Mouse (Mus musculus): ENCODE measurements around the gene Foxk1. TPM values are rescaled to one million over a fixed set of nuclear protein-coding genes. Genes with fewer than 3 reads are reported as not detected.

The Foxk1 gene
- polyA plus RNA-seq, 1 experiment from 2014 or later, result 6.7 TPM

DNA sequence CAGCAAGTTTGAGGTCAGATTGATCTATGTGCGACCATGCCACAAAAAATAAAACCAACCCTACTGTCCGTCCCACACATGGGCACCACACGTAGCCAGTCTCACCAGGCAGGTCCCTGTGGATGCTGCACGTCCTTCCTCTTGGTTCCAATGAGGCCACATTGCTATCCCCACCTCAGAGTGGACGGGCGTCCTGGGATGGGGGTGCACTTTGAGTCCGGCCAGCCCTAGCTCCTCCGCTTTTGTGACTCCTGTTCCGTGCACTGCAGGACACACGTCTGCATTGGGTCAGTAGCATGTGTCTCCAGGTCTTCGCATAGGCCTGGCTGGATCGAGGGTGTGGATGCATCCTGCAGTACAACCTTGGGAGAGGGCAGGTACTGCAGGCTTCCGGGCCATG is 67.1 kb downstream of the Foxk1 start:
- ATAC-seq, result no peak
- WGBS, result 92% methylated on average over 13 of the region's 13 CpGs

GRCm38 (mm10) chr5:142469796-142470195 is 68.5 kb downstream of the Foxk1 start:
- H3K9ac ChIP-seq (ENCODE audit: low read depth, low read length), result no peak overlapping the region
- H3K27ac ChIP-seq (ENCODE audit: low read length), result no peak overlapping the region
- H3K9me3 ChIP-seq (replicated peaks; ENCODE audit: control insufficient read depth, low read length, poor library complexity, severe bottlenecking), result no peaks in the 10 kb centered on the region
- peaks cover 16% of the 10 kb centered on the region for H3K36me3 ChIP-seq (ENCODE audit: control insufficient read depth, insufficient read depth, low read length)
- H3K4me1 ChIP-seq (ENCODE audit: control insufficient read depth, insufficient read depth, low read length), result peaks cover 1% of the 10 kb centered on the region
- no peak overlapping the region for H3K4me3 ChIP-seq (ENCODE audit: low read depth, low read length)
- no peak for ATAC-seq
- WGBS, result 90% methylated on average over 11 of the region's 11 CpGs
- H3K27me3 ChIP-seq (ENCODE audit: control insufficient read depth, insufficient read depth, low read depth, low read length), result no peaks in the 10 kb centered on the region
- H3K4me2 ChIP-seq (ENCODE audit: low read length), result no peak overlapping the region

More for the DNA sequence above, 67.1 kb downstream of the Foxk1 start:
- H3K9me3 ChIP-seq (replicated peaks; ENCODE audit: control insufficient read depth, low read length, poor library complexity, severe bottlenecking), result no peaks in the 10 kb centered on the region
- peaks cover 9% of the 10 kb centered on the region for H3K4me1 ChIP-seq (ENCODE audit: control insufficient read depth, insufficient read depth, low read length)
- H3K27ac ChIP-seq (ENCODE audit: low read length), result no peak overlapping the region
- no peak overlapping the region for H3K4me2 ChIP-seq (ENCODE audit: low read length)
- no peaks in the 10 kb centered on the region for H3K27me3 ChIP-seq (ENCODE audit: control insufficient read depth, insufficient read depth, low read depth, low read length)
- H3K9ac ChIP-seq (ENCODE audit: low read depth, low read length), result no peak overlapping the region
- peaks cover 16% of the 10 kb centered on the region for H3K36me3 ChIP-seq (ENCODE audit: control insufficient read depth, insufficient read depth, low read length)
- no peak overlapping the region for H3K4me3 ChIP-seq (ENCODE audit: low read depth, low read length)

DNA sequence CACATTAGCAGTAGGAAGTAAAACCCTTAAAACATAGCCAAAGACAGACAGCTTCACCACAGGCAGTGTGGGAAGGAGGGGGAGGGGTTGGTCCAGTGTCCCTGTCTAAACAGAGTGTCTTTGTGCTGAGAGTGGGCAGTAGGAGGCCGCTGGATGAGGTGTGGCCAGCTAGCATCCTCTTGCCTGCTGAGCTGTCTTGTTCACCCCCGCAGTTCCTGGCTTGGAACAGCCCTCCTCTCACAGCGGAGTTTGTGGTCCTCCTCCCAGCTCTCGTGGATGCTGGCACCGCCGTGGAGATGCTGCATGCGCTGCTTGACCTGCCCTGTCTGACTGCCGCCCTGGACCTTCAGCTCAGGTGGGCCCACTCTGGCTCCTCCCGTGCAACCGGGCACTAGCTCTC is 72.4 kb downstream of the Foxk1 start:
- WGBS, result 62% methylated on average over 10 of the region's 10 CpGs
- ATAC-seq, result no peak

DNA sequence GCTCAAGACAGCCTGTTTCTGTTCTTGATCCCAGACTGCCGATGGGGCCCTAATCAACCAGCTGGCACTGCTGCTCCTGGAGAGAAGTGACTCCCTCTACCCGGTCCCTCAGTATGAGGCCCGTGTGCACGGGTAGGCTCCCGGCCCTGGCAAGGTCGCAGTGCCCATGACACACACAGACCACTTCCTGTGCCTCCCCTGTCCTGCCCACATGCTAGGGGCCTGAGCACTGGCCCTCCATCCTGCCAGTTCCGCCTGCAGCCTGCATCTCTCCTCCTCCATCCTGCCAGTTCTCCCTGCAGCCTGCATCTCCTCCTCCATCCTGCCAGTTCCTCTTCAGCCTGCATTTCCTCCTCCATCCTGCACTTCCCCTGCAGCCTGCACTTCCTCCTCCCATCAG is 74.4 kb downstream of the Foxk1 start:
- Histone ChIP-seq H3K9me3 (replicated peaks; ENCODE audit: control insufficient read depth, low read length, poor library complexity, severe bottlenecking) (no peaks in the 10 kb centered on the region), H3K4me2 (ENCODE audit: low read length) (no peak overlapping the region), H3K27ac (ENCODE audit: low read length) (no peak overlapping the region), H3K9ac (ENCODE audit: low read depth, low read length) (no peak overlapping the region), H3K4me1 (ENCODE audit: control insufficient read depth, insufficient read depth, low read length) (peaks cover 3% of the 10 kb centered on the region; the same call in 1 of the 2 replicates), H3K4me3 (ENCODE audit: low read depth, low read length) (no peak overlapping the region), H3K27me3 (ENCODE audit: control insufficient read depth, insufficient read depth, low read depth, low read length) (no peaks in the 10 kb centered on the region), H3K36me3 (ENCODE audit: control insufficient read depth, insufficient read depth, low read length) (peaks cover 7% of the 10 kb centered on the region)
- WGBS, result 86% methylated on average over 7 of the region's 7 CpGs
- no peak for ATAC-seq

More for the DNA sequence above, 72.4 kb downstream of the Foxk1 start:
- Histone ChIP-seq H3K27ac (ENCODE audit: low read length) (no peak overlapping the region), H3K27me3 (ENCODE audit: control insufficient read depth, insufficient read depth, low read depth, low read length) (no peaks in the 10 kb centered on the region), H3K4me2 (ENCODE audit: low read length) (no peak overlapping the region), H3K9ac (ENCODE audit: low read depth, low read length) (0 out of 2 replicates have a peak overlapping the region, but pooled peaks have one; percentile 14), H3K9me3 (replicated peaks; ENCODE audit: control insufficient read depth, low read length, poor library complexity, severe bottlenecking) (no peaks in the 10 kb centered on the region), H3K4me1 (ENCODE audit: control insufficient read depth, insufficient read depth, low read length) (no peaks in the 10 kb centered on the region), H3K36me3 (ENCODE audit: control insufficient read depth, insufficient read depth, low read length) (peaks cover 9% of the 10 kb centered on the region), H3K4me3 (ENCODE audit: low read depth, low read length) (no peak overlapping the region)

DNA sequence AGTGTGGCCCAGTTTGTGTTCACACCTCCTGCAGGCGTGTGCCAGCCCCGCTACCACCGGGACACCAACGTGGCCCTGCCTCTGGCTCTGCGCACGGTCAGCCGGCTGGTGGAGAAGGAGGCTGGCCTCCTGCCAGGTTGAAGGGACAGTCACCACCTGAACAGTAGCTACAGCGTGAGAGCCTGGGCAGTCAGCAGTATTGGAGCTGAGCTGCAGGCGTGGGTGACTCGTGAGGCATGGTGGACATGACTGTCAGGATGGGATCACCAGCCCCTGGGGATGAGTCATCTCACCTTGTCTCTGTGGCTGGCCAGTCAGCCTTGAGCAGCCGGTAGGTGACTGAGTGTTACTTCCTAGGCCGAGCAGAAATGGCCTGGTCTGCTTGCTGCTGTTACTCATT is 76.0 kb downstream of the Foxk1 start:
- WGBS, result 87% methylated on average over 12 of the region's 12 CpGs
- peaks cover 2% of the 10 kb centered on the region for H3K36me3 ChIP-seq (ENCODE audit: control insufficient read depth, insufficient read depth, low read length)
- H3K9me3 ChIP-seq (replicated peaks; ENCODE audit: control insufficient read depth, low read length, poor library complexity, severe bottlenecking), result no peaks in the 10 kb centered on the region
- H3K4me1 ChIP-seq (ENCODE audit: control insufficient read depth, insufficient read depth, low read length), result peaks cover 3% of the 10 kb centered on the region; the same call in 1 of the 2 replicates
- no peak overlapping the region for H3K9ac ChIP-seq (ENCODE audit: low read depth, low read length)
- ATAC-seq, result no peak
- no peak overlapping the region for H3K4me2 ChIP-seq (ENCODE audit: low read length)
- H3K4me3 ChIP-seq (ENCODE audit: low read depth, low read length), result no peak overlapping the region
- no peak overlapping the region for H3K27ac ChIP-seq (ENCODE audit: low read length)
- no peaks in the 10 kb centered on the region for H3K27me3 ChIP-seq (ENCODE audit: control insufficient read depth, insufficient read depth, low read depth, low read length)

- no peak overlapping the region for H3K4me3 ChIP-seq (ENCODE audit: low read depth, low read length)
- no peak overlapping the region for H3K9ac ChIP-seq (ENCODE audit: low read depth, low read length)
- H3K9me3 ChIP-seq (replicated peaks; ENCODE audit: control insufficient read depth, low read length, poor library complexity, severe bottlenecking), result no peaks in the 10 kb centered on the region
- H3K4me1 ChIP-seq (ENCODE audit: control insufficient read depth, insufficient read depth, low read length), result peaks cover 3% of the 10 kb centered on the region; the same call in 1 of the 2 replicates
- ATAC-seq, result no peak
- H3K4me2 ChIP-seq (ENCODE audit: low read length), result no peak overlapping the region
- no peaks in the 10 kb centered on the region for H3K36me3 ChIP-seq (ENCODE audit: control insufficient read depth, insufficient read depth, low read length)
- 86% methylated on average over 5 of the region's 5 CpGs for WGBS
- H3K27ac ChIP-seq (ENCODE audit: low read length), result no peak overlapping the region
- H3K27me3 ChIP-seq (ENCODE audit: control insufficient read depth, insufficient read depth, low read depth, low read length), result no peaks in the 10 kb centered on the region
Observed at GRCm38 (mm10) chr5:142477866-142478615, 76.7 kb downstream of the Foxk1 start.

DNA sequence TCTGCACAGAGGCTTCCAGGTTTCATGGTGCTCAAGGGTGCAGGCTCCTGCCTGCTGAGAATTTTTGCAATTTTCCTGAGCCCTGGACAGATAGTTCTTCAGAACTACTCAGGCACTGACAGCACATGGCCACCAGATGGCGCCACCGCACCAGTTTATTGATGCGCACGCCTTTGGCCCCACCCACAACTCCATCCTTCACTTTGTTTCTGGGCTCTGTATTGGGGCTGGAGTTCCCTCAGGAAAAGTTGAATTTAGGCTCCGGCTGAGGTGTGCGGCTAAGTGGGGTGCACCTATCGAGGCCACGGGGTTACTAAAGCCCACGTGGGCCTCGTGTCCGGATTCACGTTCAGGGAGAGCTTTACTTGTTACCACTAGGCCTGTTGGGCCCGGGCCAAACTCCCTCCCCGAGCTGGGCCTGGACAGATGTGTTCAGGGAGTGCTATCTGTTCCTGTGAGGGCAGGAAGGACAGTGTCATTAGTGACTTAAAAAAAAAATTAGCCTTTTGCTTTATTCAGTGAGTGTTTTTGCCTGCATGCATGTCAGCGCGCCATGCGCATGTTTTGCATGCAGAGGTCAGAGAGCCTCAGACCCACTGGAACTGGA is 77.6 kb downstream of the Foxk1 start:
- H3K9ac ChIP-seq (ENCODE audit: low read depth, low read length), result no peak overlapping the region
- peak; percentile 44 for ATAC-seq
- H3K27ac ChIP-seq (ENCODE audit: low read length), result no peak overlapping the region
- H3K4me3 ChIP-seq (ENCODE audit: low read depth, low read length), result peak overlapping the region; percentile 10; the same call in 1 of the 2 replicates
- no peaks in the 10 kb centered on the region for H3K9me3 ChIP-seq (replicated peaks; ENCODE audit: control insufficient read depth, low read length, poor library complexity, severe bottlenecking)
- 33% methylated on average over 17 of the region's 17 CpGs for WGBS
- peak overlapping the region; percentile 40 for H3K4me2 ChIP-seq (ENCODE audit: low read length)
- peaks cover 3% of the 10 kb centered on the region; the same call in 1 of the 2 replicates for H3K4me1 ChIP-seq (ENCODE audit: control insufficient read depth, insufficient read depth, low read length)
- no peaks in the 10 kb centered on the region for H3K36me3 ChIP-seq (ENCODE audit: control insufficient read depth, insufficient read depth, low read length)
- H3K27me3 ChIP-seq (ENCODE audit: control insufficient read depth, insufficient read depth, low read depth, low read length), result no peaks in the 10 kb centered on the region

DNA sequence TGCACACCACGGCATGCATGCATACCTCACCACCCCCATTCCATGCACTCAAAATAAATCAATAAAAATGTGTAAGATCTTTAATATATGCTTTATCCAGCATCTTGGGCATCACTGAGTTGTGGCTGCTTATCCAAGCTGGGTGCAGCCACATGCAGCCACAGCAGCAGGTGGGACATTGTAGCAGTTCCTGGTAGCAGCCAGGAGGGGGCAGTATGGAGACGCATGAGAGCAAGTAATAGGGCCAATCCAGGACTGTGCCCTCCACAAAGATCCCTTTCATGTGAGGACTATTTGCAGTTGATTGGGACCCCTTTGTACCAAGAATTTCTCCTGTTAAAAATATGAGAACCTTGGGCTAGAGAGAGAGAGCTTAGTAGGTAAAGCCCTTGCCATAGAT is 81.2 kb downstream of the Foxk1 start:
- no peaks in the 10 kb centered on the region for H3K27me3 ChIP-seq (ENCODE audit: control insufficient read depth, insufficient read depth, low read depth, low read length)
- H3K27ac ChIP-seq (ENCODE audit: low read length), result no peak overlapping the region
- no peak overlapping the region for H3K4me3 ChIP-seq (ENCODE audit: low read depth, low read length)
- H3K9me3 ChIP-seq (replicated peaks; ENCODE audit: control insufficient read depth, low read length, poor library complexity, severe bottlenecking), result no peaks in the 10 kb centered on the region
- peaks cover 3% of the 10 kb centered on the region; the same call in 1 of the 2 replicates for H3K4me1 ChIP-seq (ENCODE audit: control insufficient read depth, insufficient read depth, low read length)
- no peaks in the 10 kb centered on the region for H3K36me3 ChIP-seq (ENCODE audit: control insufficient read depth, insufficient read depth, low read length)
- H3K9ac ChIP-seq (ENCODE audit: low read depth, low read length), result no peak overlapping the region
- H3K4me2 ChIP-seq (ENCODE audit: low read length), result no peak overlapping the region
- no peak for ATAC-seq
- 75% methylated on average over 2 of the region's 2 CpGs for WGBS

DNA sequence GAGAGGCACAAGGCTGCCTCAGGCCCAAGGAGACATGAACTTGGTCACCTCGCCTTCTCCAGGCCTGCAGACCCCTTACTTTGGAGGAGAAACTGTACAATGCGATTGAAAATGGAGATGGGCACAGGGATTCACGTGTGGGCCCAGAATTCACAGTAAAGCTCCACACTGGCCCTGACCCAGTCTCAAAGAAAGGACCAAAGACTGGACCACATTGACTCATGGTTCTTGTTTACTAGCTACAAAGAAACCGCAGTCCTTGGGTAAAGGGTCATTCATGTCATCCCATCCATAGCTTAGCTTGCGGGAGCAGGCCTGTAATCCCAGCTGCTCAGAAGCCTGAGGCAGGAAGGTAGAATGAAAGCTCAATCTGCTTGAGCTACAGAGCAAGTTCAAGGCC is 82.3 kb downstream of the Foxk1 start:
- no peak overlapping the region for H3K4me2 ChIP-seq (ENCODE audit: low read length)
- H3K27me3 ChIP-seq (ENCODE audit: control insufficient read depth, insufficient read depth, low read depth, low read length), result no peaks in the 10 kb centered on the region
- 84% methylated on average over 5 of the region's 5 CpGs for WGBS
- no peak overlapping the region for H3K27ac ChIP-seq (ENCODE audit: low read length)
- no peak for ATAC-seq
- H3K36me3 ChIP-seq (ENCODE audit: control insufficient read depth, insufficient read depth, low read length), result 0 out of 2 replicates have a peak, but pooled peaks cover 3% of the 10 kb centered on the region
- no peak overlapping the region for H3K4me3 ChIP-seq (ENCODE audit: low read depth, low read length)
- no peak overlapping the region for H3K9ac ChIP-seq (ENCODE audit: low read depth, low read length)
- no peaks in the 10 kb centered on the region for H3K9me3 ChIP-seq (replicated peaks; ENCODE audit: control insufficient read depth, low read length, poor library complexity, severe bottlenecking)
- H3K4me1 ChIP-seq (ENCODE audit: control insufficient read depth, insufficient read depth, low read length), result peaks cover 3% of the 10 kb centered on the region; the same call in 1 of the 2 replicates
